Mouse (Mus musculus): ENCODE results near the gene Ttc17.

Ttc17 gene

DNA sequence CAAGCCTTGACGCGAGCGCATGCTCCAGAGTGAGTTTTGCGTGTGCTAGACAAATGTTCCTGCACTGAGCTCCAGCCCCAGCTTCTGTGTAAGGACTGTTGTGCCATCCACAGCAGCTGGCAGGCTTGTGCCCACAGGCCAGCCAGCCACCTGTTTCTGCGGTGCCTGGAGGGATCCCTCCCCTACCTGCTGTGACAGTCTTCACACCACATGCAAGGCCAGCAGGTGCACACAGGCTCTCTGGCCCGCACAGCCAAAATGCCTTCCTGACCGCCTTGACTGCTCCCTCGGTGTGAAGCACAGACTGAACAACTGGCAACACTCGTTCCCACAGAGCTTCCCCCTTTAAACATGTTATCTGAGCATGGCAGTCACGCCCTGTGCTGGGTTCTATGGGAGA lies 102.5 kb downstream of the Ttc17 start:
- ATAC-seq (ENCODE audit: insufficient number of reproducible peaks, low FRiP score, low TSS enrichment), result 0 out of 2 replicates have a peak, but pooled peaks have one; percentile 33

DNA sequence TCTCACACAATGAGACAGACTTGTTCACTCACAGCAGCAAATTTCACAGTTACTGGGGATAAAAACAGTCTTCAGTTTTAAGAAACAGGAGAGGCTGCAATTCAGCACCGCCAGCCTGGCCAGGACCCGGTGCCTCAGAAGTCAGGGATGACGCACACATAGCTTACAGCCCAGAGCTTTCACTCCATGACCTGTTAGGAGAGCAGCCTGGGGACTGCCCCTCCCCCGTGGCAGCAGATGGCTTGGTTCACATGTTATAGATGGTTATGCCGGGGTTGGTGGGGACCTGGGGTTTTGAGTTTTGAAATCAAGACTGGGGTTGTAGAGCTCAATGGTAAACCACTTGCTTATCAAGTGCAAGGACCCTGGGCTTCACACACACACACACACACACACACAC lies 104.1 kb downstream of the Ttc17 start:
- ATAC-seq (ENCODE audit: insufficient number of reproducible peaks, low FRiP score, low TSS enrichment), result 0 out of 2 replicates have a peak, but pooled peaks have one; percentile 50

DNA sequence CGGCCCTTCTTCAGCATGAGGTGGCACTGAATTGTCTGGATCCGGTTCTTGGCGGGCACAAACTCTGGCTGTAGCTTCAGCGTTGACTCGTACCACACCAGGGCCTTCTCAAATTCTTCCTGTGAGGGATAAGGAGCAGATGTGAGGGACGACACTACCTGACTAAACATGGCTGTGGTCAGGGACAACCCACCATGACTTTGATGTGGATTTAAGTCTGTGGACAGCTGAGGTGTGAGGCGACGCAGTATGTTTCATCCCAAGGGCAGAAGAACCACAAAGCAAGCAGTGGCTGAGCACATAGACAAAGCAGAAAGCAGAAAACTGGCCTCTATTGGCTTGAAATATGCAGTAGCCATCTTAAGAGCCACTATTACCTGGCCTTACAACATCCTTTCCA lies 104.7 kb downstream of the Ttc17 start:
- no peak for ATAC-seq (ENCODE audit: insufficient number of reproducible peaks, low FRiP score, low TSS enrichment)

DNA sequence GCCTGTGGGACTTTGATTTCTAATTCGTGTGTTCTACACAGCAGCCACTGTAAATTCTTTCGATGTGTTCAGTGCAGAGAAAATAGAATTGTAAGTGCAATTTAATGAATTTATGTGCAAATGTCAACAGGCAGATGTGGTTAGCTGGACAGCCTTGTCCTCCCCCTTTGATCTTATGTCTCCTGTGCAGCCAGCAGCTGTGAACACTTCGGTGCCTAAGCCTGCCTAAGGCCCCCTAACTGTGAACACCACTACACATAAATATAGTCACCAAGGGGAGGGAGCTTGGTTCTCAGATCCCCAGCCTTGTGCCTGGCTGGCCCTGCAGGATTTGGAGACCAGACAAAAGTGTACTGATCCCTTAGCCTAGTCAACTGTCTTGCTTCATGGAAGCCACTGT lies 109.0 kb downstream of the Ttc17 start:
- no peak for ATAC-seq (ENCODE audit: insufficient number of reproducible peaks, low FRiP score, low TSS enrichment)

DNA sequence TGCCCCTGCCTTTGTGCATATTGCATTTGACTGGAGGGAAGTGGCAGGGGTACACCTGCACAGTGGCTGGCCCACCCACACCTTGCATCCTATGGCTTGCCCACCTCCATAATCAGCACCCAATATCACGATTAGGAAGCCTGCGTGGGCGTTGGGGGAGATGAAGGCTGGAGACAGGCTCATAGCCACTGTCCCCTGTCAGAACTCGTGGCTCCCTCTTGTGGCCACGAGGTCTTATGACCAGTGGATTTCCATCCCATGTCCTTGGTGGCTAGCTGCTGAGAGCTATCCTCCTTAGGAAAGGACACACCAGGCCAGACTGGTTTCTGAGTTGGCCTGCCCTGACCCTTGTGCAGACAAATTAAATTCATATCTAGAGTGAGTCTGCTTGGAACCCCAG lies 116.0 kb downstream of the Ttc17 start:
- ATAC-seq (ENCODE audit: insufficient number of reproducible peaks, low FRiP score, low TSS enrichment), result peak; percentile 80

DNA sequence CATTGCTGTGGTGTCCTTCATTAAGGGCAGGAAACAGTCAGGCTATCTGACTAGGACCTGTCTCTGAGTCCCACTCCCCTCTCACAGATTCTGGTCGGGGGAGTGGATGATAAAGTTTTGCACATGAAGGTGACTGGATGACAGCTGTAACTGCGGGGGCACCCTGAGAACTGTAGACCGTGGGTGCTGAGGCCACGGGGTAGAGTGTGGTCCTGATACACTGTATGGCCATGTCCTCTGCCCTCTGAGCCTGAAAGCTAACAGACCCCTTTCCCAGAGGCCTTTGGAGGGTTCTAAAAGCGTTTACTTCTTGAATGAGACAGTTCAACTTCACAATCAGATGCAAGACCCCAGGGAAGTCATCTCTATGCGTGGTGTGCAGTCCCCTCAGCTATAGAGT lies 116.8 kb downstream of the Ttc17 start:
- ATAC-seq (ENCODE audit: insufficient number of reproducible peaks, low FRiP score, low TSS enrichment), result no peak

DNA sequence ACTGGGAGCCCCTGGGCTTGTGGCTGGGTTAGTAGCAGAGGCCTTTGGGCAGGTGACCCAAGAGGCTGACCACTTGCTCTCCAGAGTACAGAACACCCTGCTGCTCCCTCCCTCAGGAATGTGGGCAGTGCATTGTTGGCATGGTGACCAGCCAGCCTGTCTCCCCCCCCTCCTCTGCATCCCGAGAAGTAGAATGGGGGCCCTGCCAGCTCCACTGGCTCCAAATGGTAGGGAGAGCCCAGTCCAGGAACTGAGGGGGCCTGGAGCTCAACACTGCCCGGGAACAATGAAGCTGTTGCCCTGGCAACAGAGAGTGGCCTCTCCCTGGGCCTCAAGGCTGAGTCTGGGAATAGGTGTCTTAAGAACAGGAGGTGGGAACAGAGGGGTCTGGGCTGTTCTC lies 117.3 kb downstream of the Ttc17 start:
- no peak for ATAC-seq (ENCODE audit: insufficient number of reproducible peaks, low FRiP score, low TSS enrichment)

DNA sequence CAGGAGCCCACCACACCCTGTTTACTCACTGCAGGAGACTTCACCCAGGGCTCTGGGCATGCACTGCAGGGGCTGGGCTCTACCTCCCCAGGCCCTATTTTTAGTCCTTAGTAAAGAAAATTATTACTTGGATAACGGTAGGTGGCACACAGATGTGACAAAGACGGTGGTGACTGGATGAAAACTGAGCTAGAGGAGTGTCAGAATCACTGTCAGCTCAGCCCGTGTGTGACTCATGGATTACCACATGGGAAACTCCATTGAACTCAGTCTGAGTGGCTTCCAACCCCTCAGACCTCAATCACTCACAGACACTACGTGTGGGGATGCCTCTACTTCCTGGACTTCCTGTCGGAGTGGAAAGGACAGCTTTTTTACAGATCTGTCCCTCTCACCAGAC lies 118.4 kb downstream of the Ttc17 start:
- no peak for ATAC-seq (ENCODE audit: insufficient number of reproducible peaks, low FRiP score, low TSS enrichment)

DNA sequence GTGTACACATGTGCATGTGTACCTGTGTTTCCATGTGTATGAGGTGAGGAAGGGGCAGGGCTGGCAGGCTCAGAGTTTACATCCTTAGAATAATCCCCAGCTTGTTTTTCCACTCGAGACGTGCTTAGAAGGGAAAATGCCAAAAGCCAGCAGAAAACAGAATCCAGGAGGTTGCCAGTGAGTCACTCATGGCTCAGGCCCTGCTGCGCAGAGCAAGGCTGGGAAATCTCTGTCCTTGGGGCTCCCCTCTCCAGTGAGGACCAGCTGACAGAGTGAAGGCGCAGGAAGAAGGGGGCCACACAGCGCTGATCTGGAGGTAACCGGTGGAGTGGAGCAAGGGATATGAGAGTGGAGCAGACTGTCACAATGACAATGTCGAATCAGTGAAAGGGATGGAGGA lies 119.1 kb downstream of the Ttc17 start:
- ATAC-seq (ENCODE audit: insufficient number of reproducible peaks, low FRiP score, low TSS enrichment), result no peak

DNA sequence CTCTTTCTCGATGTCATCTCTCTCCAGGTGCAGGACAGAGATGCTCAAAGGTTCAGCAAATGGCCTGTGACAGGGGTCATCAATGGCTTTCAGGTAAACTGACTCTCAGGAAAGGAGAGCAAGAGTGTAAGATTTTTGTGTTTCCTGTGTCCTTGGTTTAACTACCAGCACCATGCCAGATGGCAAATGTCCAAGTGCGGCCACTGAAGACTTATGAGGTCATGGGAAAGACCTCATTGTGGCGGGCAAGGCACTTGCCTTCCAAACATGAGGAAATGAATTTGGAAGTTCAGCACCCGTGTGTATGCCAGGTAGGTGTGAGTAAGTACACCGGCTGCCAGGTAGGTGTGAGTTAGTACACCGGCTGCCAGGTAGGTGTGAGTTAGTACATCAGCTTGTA lies 123.0 kb downstream of the Ttc17 start:
- no peak for ATAC-seq (ENCODE audit: insufficient number of reproducible peaks, low FRiP score, low TSS enrichment)

DNA sequence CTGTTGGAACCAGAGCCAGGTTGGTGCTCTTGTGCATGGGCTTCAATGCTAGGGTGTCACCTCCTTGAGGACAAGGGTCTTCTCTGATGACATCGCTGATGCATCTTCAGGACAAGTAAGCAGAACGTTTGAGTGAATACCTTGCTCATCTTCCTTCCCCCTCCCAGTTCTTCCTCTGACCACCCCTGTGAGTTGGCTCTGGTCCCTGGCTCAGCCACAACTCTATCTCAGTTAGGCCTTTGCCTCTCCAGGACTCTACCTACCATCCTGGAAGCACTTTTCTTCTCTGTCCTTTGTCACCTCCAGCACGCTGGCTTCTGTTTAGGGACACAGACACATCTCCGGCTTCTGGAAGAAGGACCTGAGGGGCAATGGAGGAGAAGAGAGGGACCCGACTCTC lies 126.9 kb downstream of the Ttc17 start:
- ATAC-seq (ENCODE audit: insufficient number of reproducible peaks, low FRiP score, low TSS enrichment), result no peak

DNA sequence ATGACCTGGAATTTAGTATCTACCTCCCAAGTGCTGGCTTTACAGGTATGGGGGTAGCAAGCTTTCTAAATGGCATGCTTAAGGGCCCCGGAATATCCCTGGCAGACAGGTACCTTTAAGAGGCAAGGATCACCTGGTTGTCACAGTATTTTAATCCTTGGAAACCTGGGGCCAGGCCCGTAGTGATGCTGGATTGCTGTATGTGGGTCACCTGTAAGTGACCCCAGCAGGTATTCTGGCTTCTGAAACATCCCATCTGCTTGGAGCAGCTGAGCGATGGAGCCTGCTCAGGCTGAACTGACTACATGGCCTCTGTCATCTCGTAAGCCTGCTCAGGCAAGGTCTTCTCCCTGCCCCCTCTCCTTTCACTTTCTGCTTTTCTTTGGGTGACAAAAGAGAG lies 130.4 kb downstream of the Ttc17 start:
- peak; percentile 76 for ATAC-seq (ENCODE audit: insufficient number of reproducible peaks, low FRiP score, low TSS enrichment)

DNA sequence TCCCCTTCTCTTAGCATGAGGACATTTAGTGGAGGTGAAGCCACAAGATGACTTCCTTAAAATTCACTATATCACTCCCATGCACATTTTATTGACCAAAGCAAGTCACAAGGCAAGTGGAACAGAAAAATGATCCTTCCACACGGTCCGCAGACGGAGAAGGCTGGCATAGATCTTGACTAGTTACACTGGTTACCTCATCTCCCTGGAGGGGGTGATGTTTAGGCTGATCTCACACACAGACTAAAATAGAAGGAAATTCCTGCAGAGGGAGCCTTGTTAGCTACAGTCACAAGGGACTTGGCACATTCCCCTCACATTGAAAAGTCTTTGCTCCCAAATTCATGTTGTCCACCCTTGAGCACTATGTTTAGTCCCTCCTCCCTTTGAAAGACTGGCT lies 130.8 kb downstream of the Ttc17 start:
- ATAC-seq (ENCODE audit: insufficient number of reproducible peaks, low FRiP score, low TSS enrichment), result peak; percentile 45

DNA sequence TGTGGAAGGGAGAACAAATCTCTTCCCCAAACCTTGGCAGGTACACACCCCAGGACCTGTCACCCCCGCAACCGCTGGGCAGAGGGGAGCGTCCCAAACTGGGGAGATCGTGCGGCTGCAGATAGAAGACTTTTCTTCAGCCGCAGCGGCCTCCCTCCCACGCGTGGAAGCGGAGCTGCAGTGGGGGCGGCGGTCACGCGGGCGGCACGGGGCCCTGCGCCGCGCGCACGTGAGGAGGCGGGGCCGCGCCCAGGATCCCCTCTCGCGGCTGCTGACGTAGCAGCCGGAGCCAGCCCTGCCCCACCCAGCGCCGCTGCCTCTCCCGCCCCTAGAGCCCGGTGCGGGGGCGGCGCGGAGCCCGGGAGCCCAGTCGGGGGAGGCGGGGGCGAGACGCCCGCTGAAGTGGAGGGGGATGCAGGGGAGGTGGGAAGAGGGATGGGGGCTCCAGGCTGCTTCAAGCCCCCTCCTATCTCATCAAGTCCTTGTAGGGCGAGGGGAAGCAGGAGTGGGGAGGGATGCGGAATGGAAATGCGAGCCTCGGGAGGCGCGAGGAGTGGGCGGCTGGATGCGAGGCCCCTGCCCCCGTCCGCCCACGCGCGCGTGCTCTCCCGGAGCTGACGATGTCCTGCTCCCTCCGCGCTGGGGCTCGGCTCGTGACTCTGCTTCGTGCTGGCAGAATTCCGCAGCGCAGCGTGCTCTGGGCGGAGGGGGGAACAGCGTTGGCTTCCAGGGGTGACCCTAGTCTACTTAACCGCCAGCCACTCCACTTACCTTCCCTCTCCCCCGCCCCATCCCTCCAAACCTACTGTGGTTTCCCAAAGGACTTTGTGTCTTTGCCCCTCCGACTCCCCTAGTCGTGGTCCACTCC lies 133.1 kb downstream of the Ttc17 start:
- peak; percentile 28 for ATAC-seq (ENCODE audit: insufficient number of reproducible peaks, low FRiP score, low TSS enrichment)

DNA sequence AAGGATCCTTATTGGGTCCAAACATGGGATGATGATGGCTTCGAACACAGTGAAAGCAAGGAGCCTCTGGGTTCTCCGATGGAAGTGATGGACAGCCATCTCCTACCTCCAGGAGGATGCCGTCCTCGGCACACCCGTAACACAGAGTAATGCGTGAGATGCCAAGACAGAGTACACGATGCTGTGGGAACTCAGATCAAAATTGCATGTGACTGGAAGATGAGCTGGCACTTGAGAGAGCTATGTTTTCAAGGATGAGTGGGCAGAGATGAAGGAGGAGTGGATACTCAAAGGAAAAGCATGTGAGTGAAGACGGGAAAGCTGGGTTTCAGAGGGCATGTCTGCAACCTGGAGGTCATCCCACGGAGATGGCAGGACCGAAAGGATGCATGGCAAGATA lies 135.3 kb downstream of the Ttc17 start:
- no peak for ATAC-seq (ENCODE audit: insufficient number of reproducible peaks, low FRiP score, low TSS enrichment)

DNA sequence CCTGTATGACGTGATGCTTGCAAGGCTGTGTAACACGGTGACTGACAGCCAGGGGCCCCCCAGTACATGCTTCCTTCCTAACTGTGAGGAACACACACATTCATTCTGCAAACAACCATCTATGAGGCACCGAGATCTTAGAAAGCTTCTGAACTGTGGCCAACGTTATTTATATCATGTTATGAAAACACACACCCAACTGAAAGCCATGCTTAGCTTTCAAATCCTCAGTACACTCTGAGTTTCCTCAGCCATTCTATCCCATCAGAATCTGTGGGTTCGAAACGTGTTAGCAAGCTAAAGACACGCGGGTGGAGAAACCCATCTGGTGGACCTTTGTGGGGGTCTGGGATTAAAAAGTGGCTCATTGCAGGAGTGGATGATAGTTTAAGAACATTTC lies 137.7 kb downstream of the Ttc17 start:
- no peak for ATAC-seq (ENCODE audit: insufficient number of reproducible peaks, low FRiP score, low TSS enrichment)

DNA sequence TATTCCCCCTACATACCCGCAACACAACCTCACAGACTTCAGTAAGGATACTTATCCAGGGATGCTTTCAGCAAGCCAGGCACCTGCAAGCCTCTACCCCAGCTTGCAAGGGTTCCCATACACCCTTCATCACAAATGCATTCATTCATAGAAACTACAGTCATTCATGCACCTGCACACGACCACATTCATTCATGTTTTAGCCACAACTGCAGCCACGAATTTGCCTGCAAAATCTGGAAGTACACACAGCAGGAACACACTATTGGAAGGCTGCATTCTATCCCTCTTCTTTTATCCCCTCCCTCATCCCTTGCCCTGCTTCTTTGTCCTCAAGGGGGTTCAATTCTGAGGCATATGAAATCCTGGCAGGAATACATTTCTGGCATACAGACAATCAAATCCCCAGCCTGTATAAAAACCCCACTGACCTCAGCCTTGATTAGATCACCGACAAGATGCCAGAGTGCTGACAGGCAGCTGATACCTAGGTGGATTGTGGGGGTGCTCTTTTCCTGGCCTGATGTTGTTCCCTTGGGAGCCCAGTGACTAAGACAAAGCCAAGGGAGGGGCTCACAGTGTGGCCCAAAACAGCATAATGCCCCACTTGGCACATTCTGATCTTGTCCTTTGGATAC lies 139.2 kb downstream of the Ttc17 start:
- ATAC-seq (ENCODE audit: insufficient number of reproducible peaks, low FRiP score, low TSS enrichment), result no peak

DNA sequence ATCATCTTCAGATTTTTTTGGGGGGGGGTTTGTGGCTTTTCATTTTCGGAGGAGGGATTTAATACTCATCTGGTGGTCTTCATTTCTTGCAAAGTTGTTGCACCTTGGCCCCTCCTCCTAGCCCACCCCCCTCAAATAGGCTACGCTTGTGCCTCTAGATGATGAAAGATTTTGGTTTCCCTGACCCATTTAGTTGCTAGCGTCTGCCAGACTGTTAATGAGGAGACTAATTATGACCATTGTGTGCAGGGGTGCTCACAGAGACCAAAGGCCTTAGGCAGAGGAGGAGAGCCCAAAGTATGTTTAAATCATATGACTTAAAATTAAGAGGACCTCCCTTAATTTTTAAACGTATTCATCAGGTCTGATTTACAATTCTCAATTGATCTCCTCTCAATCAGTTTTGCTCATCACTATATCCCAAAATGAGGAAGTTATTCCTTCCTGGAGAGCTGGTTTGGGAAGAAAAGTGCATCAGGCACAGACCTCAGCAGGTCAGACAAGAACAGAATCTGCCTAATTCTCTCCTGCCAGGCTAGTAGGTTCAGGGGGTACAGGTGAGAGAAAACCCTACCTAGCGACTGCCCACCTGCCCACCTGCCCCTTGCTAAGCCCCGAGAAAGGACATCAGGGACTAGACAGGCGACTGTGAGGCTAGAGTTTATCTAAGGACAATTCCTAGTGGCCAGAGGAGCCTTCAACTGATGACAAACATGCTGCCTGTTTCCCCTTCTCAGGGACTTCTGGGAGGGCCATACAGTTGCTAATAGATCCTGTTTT lies 139.9 kb downstream of the Ttc17 start:
- no peak for ATAC-seq (ENCODE audit: insufficient number of reproducible peaks, low FRiP score, low TSS enrichment)

DNA sequence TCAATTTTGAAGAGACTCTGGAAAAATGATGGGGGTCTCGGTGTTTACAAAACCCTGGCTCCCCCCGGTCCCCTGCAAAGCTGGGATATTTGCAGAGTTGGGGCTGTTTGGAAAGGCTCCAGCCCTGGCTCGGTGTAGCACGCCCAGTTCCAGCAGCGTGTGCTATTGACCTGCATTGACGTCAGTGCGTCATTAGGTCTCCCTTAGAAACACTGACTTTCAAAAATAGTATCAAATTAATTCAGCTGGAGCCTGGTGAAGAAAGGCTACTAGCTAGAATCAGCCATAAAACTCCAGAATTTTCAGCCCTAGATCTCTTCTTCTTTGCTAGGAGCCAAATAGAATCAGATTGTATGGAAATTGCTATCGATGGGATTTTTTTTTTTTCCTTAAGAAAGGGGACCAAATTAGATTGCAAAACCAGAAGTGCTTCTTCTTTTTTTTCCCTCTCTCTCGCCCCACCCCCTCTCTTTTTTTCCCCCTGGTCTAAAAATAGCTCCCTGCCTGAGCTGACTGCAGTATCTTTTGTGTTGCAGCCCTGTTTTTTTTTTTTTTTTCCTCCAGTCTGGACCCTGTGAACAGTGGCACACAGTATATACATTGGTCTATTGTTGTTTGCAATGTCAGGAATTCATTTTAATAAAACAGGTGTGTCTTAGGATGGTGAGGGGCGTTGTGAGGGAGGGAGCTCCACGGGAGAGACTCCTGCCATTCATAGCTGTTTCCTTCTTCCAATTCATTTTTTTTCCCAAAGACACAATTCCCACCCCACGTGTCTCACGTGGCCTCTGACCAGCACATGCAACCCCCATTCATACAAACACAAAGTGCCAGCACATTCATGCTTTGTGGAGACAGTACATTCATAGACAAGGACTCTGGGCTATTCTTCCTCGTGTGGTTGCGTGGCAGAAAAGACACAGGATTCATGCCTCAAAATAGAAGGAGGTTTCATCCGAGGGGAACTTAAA lies 141.0 kb downstream of the Ttc17 start:
- ATAC-seq (ENCODE audit: insufficient number of reproducible peaks, low FRiP score, low TSS enrichment), result no peak

DNA sequence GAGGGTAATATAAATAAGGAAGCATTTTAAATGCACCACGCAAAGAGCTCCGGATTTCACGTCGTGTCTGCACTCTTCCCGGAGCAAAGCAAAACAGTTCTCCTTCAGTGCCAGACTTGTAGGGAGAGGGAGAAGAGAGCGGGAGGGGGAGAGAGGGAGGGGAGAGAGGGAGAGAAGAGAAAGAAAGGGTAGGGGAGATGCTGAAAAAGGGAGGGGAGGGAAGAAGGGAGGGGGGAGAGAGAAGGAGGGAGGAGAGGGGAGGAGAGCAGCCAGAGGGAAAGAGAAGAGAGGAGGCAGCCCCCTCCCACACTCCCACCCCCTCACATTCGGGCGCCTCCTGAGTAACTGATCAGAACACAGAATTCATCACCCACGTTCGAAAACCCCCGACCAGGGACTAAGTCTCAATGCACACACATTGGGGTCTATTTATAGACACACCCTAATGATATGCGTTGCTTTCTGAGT lies 141.8 kb downstream of the Ttc17 start:
- no peak for ATAC-seq (ENCODE audit: insufficient number of reproducible peaks, low FRiP score, low TSS enrichment)

All from cerebellum, adult (tissue).